Mouse (Mus musculus): ENCODE measurements around the gene Rubcn.

Gene Rubcn

DNA sequence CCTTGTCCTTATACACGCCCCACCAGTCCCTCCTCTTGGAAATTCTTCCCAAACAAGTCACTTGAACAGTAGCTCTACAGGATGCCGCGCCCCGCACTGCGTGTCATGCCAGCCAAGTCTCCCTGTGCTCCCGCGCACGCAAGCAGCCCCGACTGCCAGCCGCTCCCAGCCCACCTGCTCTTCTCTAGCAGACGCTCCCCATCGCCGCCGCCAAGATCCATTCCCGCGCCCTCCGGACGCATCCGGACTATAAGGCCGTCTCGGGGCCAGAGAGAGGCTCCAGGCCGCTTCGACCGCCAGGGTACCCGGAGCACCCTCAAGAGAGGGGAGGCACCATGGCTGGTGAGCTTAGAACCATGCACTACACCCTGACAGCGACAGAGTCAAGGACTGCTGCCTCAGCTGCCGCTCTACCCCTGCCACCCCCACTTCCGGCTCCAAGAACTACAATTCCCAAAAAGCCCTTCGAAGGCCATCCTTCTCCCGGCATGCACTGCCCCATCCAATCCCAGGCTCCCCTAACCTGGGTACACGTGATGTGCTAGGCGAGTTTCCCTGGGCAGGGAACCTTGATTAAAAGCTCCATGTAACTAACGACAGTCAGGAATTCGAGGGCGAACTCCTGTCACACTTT lies 9.5 kb downstream of the Rubcn start:
- peak; percentile 91 for DNase-seq

DNA sequence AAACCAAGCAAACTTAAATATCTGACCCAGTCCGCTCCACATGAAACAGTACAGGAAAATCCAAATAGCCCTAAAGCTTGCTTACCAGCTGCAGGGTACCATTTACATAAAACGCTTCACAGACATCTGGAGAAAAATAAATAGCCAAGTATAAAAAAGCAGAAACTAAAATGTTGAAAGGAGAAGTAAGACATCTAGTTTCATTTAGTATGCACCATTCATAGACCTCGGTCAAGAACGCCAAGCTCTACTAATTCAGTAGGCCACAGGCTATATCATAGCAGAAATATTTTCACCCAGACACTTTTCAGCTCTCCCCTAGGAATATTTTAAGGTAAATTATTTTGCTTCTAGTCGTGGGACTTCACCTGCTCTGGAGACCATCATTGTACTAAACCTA lies 10.9 kb downstream of the Rubcn start:
- DNase-seq = no peak

DNA sequence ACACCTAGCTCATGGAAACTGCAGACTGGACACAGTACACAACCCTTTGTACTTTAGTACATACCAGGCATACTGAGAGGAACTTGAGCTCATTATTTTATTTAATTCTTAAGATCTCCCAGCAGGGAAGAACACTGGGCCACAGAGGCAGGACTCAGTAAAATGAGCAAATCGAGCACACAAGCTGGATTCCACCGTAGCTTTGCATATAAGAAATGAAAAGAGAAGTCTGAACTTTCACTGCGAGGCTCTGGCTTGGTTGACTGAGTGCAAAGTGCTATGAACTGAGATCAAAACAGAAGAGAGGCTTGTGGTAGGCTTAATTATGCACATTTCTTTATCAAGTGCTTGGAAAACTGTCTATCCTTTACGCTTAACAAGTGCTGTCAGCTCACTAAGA lies 12.2 kb downstream of the Rubcn start:
- no peak for DNase-seq

DNA sequence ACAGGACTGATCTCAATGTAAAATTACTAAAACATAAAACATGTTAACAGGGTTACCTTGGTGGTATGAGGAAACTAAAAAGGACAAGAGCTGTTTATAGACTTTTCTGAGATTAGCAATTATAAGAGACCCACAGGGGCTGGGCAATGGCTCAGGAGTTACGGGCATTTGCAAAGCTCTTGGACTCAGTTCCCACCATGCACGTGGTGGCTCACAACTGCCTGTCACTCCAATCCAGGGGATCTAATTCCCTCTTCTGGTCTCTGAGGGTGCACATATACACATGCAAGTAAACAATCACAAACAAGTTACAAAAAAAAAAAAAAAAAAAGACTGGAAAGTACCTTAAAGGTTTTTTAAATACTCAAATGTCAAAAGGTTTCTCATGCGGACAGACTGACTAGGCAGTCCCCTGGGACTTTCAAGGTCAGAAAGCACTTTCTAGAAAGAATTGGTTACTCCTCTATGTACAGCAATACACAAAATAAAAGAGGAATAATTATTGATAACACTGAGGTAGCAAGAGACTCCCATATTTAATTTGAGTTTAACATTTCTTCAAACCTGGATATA lies 15.7 kb downstream of the Rubcn start:
- no peak for DNase-seq

DNA sequence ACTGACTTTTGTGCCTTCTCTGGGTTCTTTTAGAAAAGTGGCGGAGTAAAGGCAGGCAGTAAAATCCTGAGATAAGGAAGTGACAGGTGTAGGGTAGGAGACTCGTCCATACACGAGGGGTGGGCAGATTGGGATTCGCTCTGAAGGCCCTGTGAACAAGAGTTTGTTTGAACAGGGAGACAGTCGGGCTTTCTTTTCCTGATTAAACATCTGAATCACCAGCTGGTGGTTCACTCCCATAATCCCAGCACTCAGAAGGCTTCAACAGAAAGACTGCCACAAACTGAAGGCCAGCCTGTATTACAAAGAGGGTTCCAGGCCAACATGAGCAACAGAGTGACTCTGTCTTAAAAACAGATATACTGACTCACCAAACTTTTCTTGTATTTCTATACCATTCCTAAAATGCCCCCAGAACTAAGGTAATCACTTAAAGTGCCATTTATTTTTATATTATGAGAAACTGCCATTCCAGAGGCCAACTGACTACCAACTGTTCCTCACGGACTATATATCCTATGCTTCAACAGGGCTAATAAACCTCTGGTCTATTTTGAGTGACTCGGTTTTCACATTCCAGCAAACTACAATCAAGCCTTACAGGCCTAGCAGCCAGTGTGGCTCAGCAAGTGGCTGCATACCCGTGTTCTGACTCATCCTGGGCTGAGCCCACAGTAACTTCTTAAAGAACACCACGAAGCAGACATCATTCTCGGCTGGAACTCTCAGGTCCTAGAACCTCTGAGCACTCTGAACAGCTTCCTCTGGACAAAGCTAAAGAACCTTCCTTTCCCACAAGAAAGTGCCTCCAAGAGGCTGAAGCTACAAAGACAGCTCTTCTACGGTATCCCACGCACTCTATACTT lies 18.6 kb downstream of the Rubcn start:
- no peak for DNase-seq

DNA sequence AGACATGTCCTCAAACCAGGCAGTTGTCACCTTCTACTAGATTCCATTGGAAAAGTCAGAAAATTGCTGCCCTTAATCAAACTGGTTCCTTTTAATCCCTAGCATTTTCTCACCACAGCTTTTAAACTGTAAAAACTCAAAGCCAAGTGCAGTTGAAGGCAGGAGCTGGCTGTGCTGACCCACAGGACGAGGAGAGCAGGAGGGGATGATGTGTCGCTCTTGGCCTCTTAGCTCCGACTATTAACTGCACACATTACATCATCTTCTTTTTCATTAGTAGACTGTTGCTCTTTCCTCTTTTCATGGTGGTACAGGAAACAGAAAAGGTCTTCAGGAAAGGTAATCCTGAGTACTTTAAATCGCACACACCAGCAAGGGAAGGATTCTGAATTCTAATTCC lies 19.2 kb downstream of the Rubcn start:
- DNase-seq = no peak

DNA sequence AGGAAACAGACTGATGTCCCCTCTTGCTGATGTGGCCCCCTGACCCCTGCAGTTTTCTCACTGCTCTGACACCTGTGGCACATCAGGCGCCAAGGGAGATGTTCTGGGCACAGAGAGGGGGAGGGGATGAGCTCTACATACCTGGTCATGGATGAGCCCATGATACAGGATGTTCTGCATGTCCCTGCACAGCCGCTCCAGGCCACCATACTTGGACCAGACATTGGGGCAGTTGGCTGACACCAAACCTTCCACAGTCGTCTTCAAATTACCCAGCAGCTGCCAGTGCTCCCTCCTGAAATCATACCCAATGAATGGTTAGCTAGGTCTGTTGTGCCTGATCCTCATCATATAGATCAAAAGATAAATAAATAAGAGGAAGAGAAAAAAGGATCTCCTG lies 20.8 kb downstream of the Rubcn start:
- no peak for DNase-seq

DNA sequence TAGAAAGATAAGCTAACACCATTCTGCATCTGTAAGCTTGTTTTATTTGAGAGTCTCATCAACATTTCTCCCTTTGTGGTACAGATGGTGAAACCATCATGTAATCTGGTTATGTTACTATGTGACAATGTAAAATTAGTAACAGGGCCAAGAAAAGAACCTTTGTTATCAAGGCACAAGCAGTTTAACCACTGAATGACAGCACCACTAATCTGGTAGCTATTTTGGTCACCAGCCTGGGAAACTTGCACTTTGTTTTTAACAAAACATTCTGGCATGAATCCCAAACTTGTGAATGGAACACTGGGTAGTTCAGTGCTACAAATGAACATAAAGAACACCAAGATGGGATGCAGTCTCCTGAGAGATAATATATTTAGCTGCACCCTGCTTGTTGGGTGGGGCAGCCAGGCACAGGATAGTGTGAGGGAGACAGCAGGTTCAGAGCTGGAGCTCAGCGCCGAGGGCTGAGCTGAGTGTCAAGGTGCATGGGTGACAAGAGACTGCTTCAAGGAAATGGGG lies 23.5 kb downstream of the Rubcn start:
- DNase-seq = peak; percentile 14

DNA sequence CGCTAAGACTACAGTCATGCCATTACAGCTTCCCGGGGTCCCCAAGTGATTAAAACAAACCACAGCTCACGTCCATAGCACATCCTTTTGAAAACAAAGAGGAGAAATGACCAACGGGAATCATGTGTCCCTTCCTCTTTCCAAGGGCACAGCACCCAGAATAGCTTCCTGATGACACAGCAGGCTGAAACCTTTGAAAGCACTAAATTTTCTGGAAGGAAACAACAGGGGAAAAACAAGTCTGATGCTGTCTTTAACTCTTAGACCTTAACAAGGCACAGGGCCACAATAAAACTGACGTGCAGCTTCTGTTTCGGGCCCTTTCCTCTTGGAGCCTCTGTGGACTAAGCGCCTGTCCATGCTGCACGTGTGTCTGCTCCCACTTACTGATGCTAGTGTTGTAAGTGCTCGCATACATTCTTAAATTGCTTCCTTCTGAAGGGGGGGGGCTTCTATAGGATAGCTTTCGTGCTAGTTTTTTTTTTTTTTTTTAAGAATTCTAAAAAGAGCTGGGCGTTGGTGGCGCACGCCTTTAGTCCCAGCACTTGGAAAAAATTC lies 24.0 kb downstream of the Rubcn start:
- DNase-seq = peak; percentile 39

DNA sequence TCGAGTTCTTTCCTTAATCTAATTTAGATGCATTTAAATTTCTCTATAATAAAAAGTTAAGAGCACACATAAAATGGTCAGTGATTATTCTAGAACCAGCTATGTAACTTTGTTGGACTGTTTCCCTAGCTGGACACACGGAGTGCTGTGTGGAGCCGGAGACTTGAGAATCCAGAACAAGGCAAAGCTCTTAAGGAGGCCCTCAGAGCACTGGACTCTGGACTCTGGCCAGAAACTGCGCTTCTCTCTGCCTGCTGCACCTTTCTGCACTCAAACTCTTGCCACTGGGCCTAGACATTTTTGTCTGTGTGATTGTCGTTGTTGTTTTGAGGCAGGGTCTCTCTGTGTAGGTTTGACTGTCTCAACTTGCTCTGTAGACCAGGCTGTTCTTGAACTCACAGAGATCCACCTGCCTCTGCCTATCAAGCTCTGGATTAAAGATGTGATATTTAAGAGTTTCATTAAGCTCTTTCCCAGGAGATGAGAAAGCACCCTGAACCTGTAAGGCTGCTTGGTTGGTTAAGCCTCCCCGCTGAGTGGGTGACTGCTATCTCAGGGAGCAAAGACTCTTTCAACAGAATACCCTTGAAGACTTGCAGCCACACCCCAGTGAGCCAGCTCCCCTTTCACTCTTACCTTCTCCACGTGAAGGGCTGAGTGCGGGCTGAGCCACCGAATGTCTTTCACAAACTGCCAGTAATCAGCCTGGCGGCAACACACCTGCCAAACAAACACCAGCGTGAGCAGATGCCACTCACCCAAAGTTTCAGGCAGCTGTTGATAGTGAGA lies 28.3 kb downstream of the Rubcn start:
- peak; percentile 25 for DNase-seq

DNA sequence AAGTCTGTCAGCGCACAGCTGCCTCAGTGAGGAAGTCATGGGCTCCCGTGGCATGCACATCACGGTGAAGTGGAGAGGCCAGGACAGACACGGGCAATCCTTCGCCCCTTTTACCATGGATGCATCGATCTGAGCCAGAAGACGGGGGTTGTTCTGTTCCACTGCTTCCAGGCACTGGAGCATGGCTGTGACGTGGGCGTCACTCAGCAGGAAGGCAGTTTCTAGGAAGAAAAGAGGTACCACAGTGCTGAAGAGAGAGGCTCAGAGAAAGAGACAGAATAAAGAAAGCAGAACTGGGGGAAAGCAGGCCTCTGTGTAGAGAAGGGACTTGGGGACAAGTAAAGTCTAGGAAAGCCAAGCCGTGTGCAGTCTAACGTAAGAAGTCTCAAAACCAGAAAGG lies 30.5 kb downstream of the Rubcn start:
- no peak for DNase-seq

DNA sequence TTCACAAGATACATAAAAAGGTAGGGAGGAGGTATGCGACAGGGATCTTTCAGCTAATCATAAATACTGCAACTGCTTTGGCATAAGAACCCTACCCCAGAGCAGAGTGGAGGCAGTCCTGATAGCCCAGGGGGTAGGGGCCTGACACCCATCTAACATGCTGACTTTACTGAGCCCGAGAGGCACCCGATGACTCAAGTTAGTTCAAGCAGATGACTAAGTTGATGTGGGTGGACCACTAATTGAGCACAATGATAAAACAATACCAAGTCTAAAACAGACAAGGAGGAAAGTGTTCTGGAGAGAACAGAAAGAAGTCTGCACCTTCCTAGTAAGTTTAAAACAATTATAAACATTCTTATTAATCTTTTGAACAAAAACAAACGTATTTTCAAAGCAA lies 46.1 kb downstream of the Rubcn start:
- no peak for DNase-seq

DNA sequence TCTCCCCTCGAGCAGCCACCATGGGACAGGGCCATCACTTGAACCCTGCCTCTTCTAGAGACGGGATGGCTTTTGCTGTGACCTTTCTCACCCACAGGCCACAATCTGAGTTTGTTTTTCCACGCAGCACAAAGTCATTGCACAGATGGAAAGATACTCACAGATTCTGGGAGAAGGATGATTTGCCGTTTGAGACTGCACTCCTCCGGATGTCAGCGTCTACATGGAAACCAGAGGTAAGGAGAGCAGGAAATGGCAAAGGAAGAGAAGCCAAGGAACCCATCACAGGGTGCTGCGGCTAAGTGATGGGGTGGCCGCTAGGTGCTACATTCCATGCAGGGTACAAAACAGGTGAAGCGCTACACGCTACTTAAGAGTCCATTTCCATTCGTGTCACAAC lies 48.5 kb downstream of the Rubcn start:
- no peak for DNase-seq

DNA sequence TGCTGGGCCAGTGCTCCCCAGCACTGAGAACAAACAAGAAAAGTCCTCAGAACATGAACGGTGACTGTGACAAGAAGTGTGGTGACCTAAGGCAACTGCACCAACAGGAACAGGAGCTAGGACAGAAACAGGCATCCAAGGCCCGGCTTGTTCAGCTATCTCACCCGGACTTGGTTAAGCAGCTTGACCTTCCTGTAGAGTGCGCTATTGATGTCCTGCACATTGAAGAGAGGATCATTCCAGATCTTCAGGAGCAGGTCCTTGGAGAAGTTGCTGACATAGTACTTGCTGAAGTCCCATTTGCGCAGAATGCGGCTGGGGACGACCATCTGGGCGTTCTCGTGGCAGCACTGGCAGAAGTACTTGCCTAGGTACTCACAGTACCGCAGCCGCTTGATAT lies 51.0 kb downstream of the Rubcn start:
- DNase-seq = no peak

DNA sequence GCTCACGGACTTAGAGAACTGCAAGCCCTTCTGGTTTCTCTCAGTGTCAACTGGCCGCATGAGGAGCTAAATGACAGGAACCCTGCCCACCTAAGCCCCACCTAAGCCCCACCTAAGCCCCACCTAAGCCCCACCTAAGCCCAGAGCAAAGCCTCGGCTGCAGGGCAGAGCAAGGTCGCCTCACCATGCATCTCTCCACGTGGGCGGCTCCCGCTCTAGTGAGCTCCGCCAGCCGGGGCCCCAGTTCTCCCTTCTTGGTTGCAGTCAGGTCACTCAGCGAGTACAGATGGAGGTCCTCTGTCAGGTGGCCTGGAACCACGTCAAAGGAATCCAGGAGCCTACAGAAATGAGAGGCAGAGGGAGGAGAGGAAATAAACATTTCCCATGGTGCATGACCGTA lies 52.2 kb downstream of the Rubcn start:
- DNase-seq = no peak

DNA sequence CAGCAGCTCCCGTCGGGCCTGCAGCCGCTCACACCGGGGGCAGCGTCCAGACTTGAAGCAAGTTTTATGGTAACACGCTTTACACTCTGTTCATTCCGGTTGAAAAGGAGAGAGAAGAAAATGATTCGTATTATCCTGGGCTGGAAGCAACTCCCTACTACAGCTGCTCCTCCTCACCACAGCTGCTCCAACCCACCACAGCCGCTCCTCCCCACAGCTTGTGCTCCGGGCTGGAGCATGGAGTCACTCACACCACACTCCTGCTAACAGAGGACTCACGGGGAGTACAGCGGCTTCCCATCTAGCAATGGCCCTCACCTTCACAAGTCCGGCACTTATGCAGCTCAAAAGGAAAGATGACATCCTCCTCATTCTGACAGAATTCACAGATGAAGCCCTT lies 53.5 kb downstream of the Rubcn start:
- no peak for DNase-seq

DNA sequence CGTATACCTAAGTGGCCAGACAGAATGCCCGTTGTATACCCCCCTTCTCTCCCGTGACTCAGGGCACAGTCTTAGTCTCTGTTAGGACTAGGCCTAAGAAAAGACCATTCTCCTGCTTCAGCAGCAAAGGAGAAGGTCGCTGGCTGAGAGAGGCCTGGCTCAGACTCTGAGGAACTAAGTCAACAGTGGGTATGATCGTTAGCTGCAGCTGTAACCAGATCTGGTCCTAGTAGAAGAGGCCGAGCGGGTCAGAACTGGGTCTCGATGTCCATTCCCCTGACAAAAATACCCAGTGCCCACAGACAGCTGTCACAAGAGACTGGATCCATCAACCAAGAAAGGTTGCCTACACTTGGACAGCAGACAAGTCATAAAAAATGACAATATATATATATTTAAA lies 54.1 kb downstream of the Rubcn start:
- DNase-seq = no peak

DNA sequence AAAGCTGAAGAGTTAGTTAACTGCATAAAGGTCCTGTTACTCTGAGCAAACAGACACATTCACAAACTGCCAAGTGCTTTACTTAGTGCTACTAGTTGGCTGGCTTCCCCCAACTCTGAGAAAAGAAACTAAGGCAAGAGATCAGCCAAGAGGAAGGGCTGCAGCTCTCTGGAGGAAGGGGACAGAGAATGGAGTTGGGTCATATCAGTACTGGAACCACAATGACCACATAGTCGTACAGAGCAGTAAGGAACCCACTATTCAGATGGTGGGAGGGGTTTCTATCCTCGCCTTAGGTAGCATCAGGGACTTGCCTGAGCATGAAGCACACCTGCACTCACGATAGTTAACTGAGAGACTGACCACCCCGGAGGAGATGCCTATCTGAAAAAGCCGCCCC lies 54.7 kb downstream of the Rubcn start:
- DNase-seq = no peak

DNA sequence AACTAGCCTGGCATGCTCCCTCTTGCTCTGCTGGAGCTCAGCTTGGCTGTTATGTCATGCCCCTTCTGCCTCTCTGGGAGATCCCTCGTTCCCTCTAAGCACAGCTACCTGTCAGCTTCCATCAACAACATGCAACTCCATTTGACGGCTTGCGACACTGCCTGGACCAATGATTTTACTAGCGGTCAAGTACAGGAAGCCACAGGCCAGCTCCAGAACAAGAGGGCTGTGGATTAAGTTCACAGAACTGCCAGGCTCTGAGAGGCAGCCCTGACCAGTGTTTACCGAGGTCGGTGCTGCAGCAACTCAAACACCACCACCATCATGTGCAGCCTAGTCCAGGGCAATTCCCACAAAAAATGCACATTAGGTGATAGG lies 55.1 kb downstream of the Rubcn start:
- no peak for DNase-seq

DNA sequence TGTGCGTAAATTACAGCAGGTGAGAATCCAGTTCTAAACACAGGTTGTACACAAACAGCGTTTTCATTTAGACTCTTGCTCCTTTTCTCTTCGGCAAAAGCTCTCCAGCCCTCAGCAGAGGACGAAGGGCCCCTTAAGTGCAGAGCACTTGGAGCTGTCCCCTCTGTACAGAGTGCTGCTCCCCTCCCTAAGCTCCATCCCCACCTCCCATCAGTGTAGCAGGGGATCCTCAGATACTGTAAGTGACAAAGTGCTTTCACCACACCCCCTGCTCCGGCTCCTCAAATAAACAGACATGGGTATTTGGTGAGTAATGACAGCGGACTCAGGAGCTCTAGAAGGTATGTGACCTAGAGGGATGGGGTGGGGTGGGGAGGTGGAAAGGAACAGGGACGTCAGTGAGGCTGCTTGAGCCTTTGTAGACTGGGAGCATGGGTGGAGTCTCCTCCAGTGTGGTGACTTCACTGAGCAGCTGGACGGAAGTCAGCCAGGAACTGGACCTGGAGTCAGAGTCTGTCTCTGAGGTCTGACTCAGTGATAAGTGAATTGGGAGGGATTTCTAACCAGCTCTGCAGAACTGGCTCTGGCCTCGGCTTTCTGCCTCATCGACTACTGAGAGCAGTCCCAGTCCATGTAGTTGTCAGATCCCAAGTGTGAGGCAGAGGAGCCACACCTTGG lies 55.7 kb downstream of the Rubcn start:
- DNase-seq = no peak

DNA sequence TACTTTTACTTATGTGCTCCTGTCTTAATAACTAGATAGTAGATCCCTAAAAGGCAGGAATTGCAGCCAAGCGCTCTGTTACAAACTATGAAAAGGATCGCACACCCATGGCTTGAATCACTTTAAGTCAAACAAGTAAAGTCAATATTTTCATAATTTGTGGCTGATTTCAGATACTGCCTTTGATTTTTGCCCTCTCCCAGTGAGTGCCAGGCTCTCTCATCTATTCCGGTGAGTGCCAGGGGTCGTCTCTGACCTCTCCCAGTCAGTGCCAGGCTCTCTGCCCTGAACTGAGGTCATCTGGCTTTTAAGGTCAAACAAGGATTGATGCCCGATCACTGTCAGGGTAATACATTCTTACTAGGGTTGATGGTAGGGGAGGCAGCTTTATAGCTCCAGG lies 59.1 kb downstream of the Rubcn start:
- no peak for DNase-seq

DNA sequence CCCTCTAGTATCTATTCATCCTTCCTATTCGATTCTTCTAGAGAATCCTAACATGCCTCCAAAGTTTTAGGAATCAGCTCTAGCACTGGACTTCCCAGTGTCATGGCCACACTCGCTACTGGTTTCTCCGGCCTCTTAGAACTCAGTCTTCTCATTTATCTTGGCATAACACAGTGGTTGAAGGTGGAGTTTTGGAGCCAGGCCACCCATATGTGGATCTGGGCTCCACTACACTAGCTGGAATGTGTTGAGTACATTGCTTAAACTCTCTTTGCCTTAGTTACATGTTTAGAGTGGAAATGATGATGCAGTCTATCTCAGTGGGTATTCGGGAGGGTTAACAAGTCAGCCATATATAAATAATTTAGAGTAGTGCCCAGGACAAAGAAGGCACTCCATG lies 59.5 kb downstream of the Rubcn start:
- DNase-seq = no peak
